Mouse (Mus musculus): ENCODE measurements at regions not wholly inside any gene's neighbourhood (a gene's known extent, or its start where the extent isn't known, plus 50 kb on each side); places are given as distances from the start of the nearest gene placed in this dataset.

DNA sequence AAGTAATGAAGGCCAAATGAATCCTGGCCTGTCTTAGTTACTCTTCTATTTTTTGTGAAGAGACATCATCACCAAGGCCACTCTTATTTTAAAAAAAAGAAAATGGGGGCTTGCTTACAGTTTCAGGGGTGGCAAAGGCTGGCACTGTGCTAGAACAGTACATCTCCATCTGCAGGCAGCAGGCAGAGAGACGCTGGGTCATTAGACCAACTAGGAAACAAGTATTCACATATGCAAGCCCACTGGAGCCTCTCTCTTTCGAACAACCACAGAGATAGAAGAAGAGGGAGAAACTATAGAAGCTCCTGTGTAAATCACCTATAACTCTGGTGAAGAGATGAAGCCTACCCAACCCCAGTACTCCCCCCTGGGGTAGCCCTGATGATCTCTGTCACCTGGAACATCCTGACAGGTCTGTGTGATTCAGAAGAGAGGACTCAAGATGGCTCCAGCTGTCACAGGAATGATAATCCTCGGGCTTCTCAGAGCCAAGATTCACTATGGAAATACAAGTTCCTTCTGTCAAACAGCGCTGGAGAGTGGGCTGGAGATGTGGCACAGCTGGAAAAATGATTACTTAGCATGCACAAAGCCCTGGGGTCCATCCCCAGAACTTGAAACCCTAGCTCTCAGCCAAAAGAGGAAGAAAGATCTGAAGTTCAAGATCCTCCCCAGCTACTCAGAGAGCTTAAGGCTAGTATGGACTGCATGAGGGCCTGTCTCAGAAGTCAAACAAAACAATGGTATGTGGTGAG is 395.8 kb downstream of the Actr3 start:
- TF ChIP-seq CTCF (IDR thresholded peaks at IDR 0.05; ENCODE audit: insufficient read depth, low read depth, low read length) = no peak
- TF ChIP-seq POLR2A (IDR thresholded peaks at IDR 0.05; ENCODE audit: insufficient read depth, low read depth, low read length) = no peak

Measured in olfactory bulb, adult 2 months (tissue).